Mouse (Mus musculus) heart, adult 18-20 months (tissue): ENCODE data around the gene Mbtps1. TPM values are rescaled to one million over a fixed set of nuclear protein-coding genes. Genes with fewer than 3 reads are reported as not detected.
A peak's percentile ranks its signal among the peaks of the same experiment; 100 is the strongest.

ENCODE experiments used
- DNase-seq, 2 experiments: peaks; one replicate each; pipeline ENCODE4 v3.0.0; 2021 to 2022; ENCODE audit warnings: mixed read lengths in 1 of 2
- long read RNA-seq, 2 experiments: library from polyadenylated mRNA; stranded (forward); transcript quantifications; one replicate each; pipeline ENCODE4 v2.0.0; 2021
- total RNA-seq, 2 experiments: library from RNA; stranded (reverse); gene quantifications; 2 replicates each; pipeline ENCODE4 v1.2.3; 2021

Mbtps1 gene
- 10 to 100 TPM; 27.5 to 31.0 TPM for total RNA-seq
- long read RNA-seq, experiment 1, full-length matches to known transcripts, result 10 of 15 reads
- long read RNA-seq, experiment 1, partial matches to known transcripts, result 5 of 15 reads
- long read RNA-seq, experiment 1, other reads (novel, unspliced or antisense), result 0 of 15 reads
- long read RNA-seq, experiment 2, full-length matches to known transcripts, result 6 of 15 reads
- long read RNA-seq, experiment 2, partial matches to known transcripts, result 7 of 15 reads
- long read RNA-seq, experiment 2, other reads (novel, unspliced or antisense), result 2 of 15 reads

GRCm38 (mm10) chr8:119558603-119559401 lies at the start of gene Mbtps1:
Gene Mbtps1 (minus strand): TSS chr8:119558735.
- DNase-seq, result peak; percentile 98

GRCm38 (mm10) chr8:119606224-119606623 lies 47.7 kb upstream of the Mbtps1 start:
- DNase-seq, result no peak

GRCm38 (mm10) chr8:119604996-119605395 lies 46.5 kb upstream of the Mbtps1 start, which contains the start of gene Taf1c:
Gene Taf1c (minus strand): TSS chr8:119605222.
- peak; percentile 93 to 99 for DNase-seq

GRCm38 (mm10) chr8:119604398-119604803 lies 45.9 kb upstream of the Mbtps1 start:
- DNase-seq, result no peak

- DNase-seq, result no peak
These were observed 45.2 kb upstream of the Mbtps1 start for GRCm38 (mm10) chr8:119603771-119604170.

- DNase-seq, result no peak
These were observed 32.9 kb upstream of the Mbtps1 start for GRCm38 (mm10) chr8:119591456-119591855.

- no peak for DNase-seq
These were observed 31.8 kb upstream of the Mbtps1 start for GRCm38 (mm10) chr8:119590348-119590747.

GRCm38 (mm10) chr8:119588844-119589243 lies 30.3 kb upstream of the Mbtps1 start:
- DNase-seq, result no peak

GRCm38 (mm10) chr8:119588321-119588720 lies 29.8 kb upstream of the Mbtps1 start:
- DNase-seq, result no peak

- DNase-seq, result no peak
These were observed 27.4 kb upstream of the Mbtps1 start for GRCm38 (mm10) chr8:119585901-119586300.

- no peak for DNase-seq
These were observed 22.1 kb upstream of the Mbtps1 start for GRCm38 (mm10) chr8:119580441-119581161.

- no peak for DNase-seq
These were observed 20.6 kb upstream of the Mbtps1 start for GRCm38 (mm10) chr8:119579096-119579495.

GRCm38 (mm10) chr8:119575366-119575726 lies 16.8 kb upstream of the Mbtps1 start:
- no peak for DNase-seq

GRCm38 (mm10) chr8:119574437-119575365 lies 16.2 kb upstream of the Mbtps1 start, which contains the start of the genes Hsdl1 and Dnaaf1:
Gene Hsdl1 (minus strand): TSS chr8:119575183.
Gene Dnaaf1 (plus strand): TSS chr8:119575235.
- peak; percentile 97 to 99 for DNase-seq

- no peak for DNase-seq
These were observed 13.9 kb upstream of the Mbtps1 start for GRCm38 (mm10) chr8:119572411-119572810.

- DNase-seq, result no peak
These were observed 12.6 kb upstream of the Mbtps1 start for GRCm38 (mm10) chr8:119571135-119571534.

GRCm38 (mm10) chr8:119569881-119570280 lies 11.3 kb upstream of the Mbtps1 start:
- no peak for DNase-seq

GRCm38 (mm10) chr8:119568951-119569350 lies 10.4 kb upstream of the Mbtps1 start:
- no peak for DNase-seq

- no peak for DNase-seq
These were observed 9.7 kb upstream of the Mbtps1 start for GRCm38 (mm10) chr8:119568251-119568650.

GRCm38 (mm10) chr8:119566367-119566766 lies 7.8 kb upstream of the Mbtps1 start:
- no peak for DNase-seq

GRCm38 (mm10) chr8:119563849-119564251 lies 5.3 kb upstream of the Mbtps1 start:
- DNase-seq, result no peak

GRCm38 (mm10) chr8:119559402-119559720 lies 826 bp upstream of the Mbtps1 start:
- no peak for DNase-seq
